Mouse (Mus musculus) gastrocnemius, postnatal 10 days (tissue): Measurements from ENCODE around the gene Sowaha. TPM values are rescaled to one million over a fixed set of nuclear protein-coding genes. Genes with fewer than 3 reads are reported as not detected.
"Not testable (repeated sequence)": the region's sequence is repeated elsewhere in the genome, so short reads cannot be mapped to it uniquely, and the experiment has no call there.

Experiments
- DNase-seq: peaks from one replicate; pipeline ENCODE4 v3.0.0; 2021; ENCODE audit warnings: mixed read lengths
- total RNA-seq, 2 experiments: library from RNA; stranded (reverse); gene quantifications; 2 replicates each; pipeline ENCODE4 v1.2.3; 2021

Sowaha gene
- total RNA-seq, 2 experiments from 2014 or later, result 0.23 to 0.27 TPM

- no peak for DNase-seq
These were observed 43.7 kb downstream of the Sowaha start for GRCm38 (mm10) chr11:53436338-53436737.

GRCm38 (mm10) chr11:53435504-53435903, 44.6 kb downstream of the Sowaha start:
- DNase-seq, result no peak

GRCm38 (mm10) chr11:53433057-53433456, 47.0 kb downstream of the Sowaha start:
- no peak for DNase-seq

GRCm38 (mm10) chr11:53431347-53432056, 48.6 kb downstream of the Sowaha start:
- no peak for DNase-seq

- peak; percentile 96 for DNase-seq
These were observed 49.3 kb downstream of the Sowaha start, which contains the start of the genes Uqcrq and Gdf9 for GRCm38 (mm10) chr11:53430670-53431346. TSS of gene Uqcrq (minus strand) at chr11:53430831. TSS of gene Gdf9 (plus strand) at chr11:53431023.

- DNase-seq, result no peak
These were observed 49.8 kb downstream of the Sowaha start for GRCm38 (mm10) chr11:53430300-53430669.

- no peak for DNase-seq
These were observed 50.9 kb downstream of the Sowaha start for GRCm38 (mm10) chr11:53429182-53429581.

- DNase-seq, result no peak
These were observed 51.4 kb downstream of the Sowaha start for GRCm38 (mm10) chr11:53428716-53429057.

GRCm38 (mm10) chr11:53427993-53428715, 51.9 kb downstream of the Sowaha start:
- no peak for DNase-seq

- DNase-seq, result not testable (repeated sequence)
These were observed 53.2 kb downstream of the Sowaha start for GRCm38 (mm10) chr11:53426914-53427313.

Other genes starting within 250 kb of the Sowaha start
- 100 to 1,000 TPM; 115 to 122 TPM for gene Hspa4, start 179.8 kb downstream of the Sowaha start, total RNA-seq
- 1 to 10 TPM; 9.4 to 10.0 TPM for gene Zcchc10, start 155.6 kb downstream of the Sowaha start, total RNA-seq
- 100 to 1,000 TPM; 114 to 129 TPM for gene Aff4, start 129.4 kb downstream of the Sowaha start, total RNA-seq
- gene Leap2, start 57.1 kb downstream of the Sowaha start, total RNA-seq, result not detected
- gene Uqcrq, start 49.4 kb downstream of the Sowaha start, total RNA-seq, result 100 to 1,000 TPM; 882 to 991 TPM
- gene Gdf9, start 49.3 kb downstream of the Sowaha start, total RNA-seq, result under 1 TPM; 0.81 to 0.87 TPM
- not detected for gene Gm10447, start 23.2 kb downstream of the Sowaha start, total RNA-seq
- gene Shroom1, start 23.1 kb downstream of the Sowaha start, total RNA-seq, result under 1 TPM; 0.45 to 0.54 TPM
- gene Gm9837, start 9.8 kb downstream of the Sowaha start, total RNA-seq, result not detected
- gene Gm9945, start 108 bp downstream of the Sowaha start, total RNA-seq, result not detected
- 10 to 100 TPM; 40.5 to 49.4 TPM for gene Sept8, start 39.0 kb upstream of the Sowaha start, total RNA-seq
- gene Kif3a, start 87.1 kb upstream of the Sowaha start, total RNA-seq, result 10 to 100 TPM in 1 of 2 experiments, 1 to 10 TPM in 1; 9.4 to 11.1 TPM
- not detected for gene Il4, start 138.4 kb upstream of the Sowaha start, total RNA-seq
- not detected for gene Il13, start 154.4 kb upstream of the Sowaha start, total RNA-seq
- gene Rad50, start 227.0 kb upstream of the Sowaha start, total RNA-seq, result 10 to 100 TPM in 1 of 2 experiments, 1 to 10 TPM in 1; 7.9 to 10.1 TPM
- not detected for gene Il5, start 240.5 kb upstream of the Sowaha start, total RNA-seq